Mouse (Mus musculus): ENCODE measurements around the gene Prrc2a.
A peak's percentile ranks its signal among the peaks of the same experiment; 100 is the strongest.

Gene Prrc2a

DNA sequence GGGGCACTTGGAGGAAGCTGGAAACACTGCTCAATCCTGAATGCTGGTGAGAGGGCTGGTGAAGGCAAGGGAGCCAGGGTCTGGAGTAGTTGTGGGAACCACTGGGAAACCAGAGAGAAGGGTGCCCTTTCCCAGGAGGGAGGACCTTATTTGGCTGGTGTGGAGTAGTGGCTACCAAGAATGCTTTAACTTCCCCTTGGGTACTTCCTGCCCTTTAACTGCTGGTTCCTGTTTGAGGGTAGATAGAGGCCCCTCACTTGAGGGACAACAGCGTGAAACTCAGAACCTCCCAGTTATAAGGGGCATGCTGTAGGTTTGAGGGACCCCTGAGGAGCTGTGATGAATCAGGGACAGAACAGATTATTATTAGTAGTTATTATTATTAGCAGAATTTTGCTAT lies 24.5 kb upstream of the Prrc2a start:
- no peak for DNase-seq

DNA sequence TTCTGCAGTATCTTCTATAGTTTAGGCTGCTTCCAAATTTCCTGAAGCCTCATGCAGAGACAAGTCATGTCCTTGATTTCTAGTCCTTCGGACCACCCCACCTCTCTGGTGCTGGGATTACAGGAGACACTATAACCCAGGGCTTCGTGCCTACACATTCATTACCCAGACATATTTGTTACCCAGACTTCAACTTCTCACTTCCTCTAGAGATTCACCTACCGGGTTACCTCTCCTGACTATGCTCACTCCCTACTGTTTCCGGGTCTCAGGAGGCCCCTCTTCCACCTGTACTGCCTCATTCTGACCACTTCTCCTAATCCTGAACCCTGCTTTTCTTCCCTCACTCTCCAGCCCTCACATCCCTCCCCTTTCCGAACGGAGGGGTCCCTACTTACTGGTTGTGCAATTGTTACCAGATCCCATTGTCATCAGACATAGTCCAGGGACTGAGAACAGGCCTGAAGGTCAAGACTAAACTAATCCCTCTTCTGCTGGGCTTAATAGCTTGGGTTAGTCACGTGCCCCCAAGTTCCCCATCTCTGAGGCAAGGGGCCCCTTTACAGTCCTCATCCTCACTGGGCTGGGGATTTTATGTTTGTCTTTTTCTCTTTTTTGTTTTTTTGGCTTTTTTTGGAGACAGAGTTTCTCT lies 23.4 kb upstream of the Prrc2a start, which contains the start of gene Lst1:
Lst1 (minus strand) TSS at position 481 of the 652 bp plus-strand sequence.
- DNase-seq, result no peak

DNA sequence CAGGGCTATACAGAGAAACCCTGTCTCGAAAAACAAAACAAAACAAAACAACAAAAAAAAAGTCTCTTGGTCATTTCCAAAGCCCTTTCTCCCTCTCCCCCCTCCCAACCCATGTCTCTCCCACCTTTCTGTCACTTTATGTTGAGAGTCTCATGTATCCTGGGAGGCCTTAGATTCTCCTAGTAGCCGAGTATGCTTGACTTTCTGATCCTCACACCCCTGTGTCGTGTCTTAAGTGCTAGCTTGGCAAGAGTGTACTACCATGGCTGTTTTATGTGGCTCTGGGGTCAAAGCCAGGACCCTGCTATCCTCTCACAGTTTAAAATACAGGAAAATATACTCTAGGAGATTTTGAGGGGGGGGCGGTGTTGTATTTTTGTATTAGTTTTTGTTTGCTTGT lies 22.6 kb upstream of the Prrc2a start:
- DNase-seq, result no peak

DNA sequence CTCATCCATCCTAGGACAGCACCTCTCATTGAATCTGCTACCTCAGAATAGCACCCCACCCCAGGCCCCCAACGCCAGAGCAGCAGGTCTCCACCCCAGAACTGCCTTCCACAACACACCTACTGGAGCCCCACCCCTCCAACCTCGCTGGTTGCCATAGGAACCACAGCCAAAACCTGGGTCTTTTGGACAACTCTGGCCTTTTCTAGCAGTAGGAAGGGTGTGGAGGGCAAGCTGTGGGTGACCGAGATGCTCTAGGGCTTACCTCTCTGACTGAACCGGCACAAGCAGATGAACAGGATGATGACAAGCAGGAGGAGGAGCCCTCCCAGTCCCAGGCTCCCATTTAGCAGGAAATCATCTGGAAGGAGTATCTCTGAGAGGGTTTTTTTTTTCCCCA lies 22.0 kb upstream of the Prrc2a start:
- DNase-seq, result no peak

DNA sequence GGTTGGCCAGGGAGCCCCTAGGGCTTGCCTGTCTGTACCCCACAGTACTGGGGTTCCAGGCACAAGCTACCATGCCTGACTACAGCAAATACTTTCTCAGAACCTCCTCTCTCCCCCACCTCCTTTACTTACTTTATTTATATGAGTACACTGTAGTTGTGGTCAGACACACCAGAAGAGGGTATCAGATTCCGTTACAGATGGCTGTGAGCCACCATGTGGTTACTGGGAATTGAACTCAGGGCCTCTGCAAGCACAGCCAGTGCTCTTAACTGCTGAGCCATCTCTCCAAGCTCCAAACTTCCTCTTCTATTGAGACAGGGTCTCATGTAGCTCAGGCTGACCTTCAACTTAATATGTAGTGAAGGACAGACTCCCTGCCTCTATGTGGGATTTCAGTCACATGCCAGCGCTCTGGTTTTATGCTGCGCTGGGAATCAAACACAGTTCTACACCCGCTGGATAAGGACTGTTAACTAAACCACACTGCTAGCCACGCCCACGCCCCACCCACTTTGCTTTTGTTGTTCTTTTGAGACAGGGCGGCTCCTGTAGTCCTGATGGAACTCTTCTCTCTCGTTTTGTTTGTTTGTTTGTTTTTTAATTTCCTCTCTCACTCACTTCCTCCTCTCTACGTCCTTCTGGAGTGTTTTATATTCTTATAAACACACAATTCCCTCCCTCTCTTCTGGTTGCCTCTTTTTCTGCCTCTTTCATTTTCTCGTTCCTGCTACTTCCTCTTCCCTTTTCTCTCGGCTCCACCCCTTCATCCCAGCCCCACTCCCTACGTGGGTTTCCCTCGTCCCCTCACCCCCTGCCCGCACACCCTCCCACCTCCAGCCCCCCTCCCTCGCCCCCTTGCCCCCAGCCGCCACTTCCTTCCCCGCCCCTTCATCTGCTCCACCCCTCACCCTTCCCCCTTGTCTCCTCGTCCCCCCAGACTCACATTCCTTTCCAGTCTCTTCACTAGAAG lies 21.2 kb upstream of the Prrc2a start:
- no peak for DNase-seq

DNA sequence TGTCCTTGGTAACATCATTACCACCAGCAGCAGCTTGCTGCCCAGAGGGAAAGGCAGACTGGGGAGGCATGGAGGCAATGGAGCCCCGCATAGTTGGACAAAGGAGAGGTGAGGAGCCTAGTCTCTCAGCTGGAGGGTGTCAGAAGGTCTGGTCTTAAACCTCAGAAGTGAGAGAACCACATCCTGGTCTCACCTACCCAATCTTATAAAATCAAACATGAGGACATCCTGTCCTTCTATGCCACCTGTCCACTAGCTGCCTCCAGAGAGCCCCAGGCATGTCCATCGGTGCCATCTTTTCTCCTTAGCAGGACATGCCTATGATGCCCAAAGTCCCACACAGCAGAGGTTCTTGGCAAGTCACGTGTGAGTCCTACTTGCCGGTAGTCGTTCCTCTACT lies 15.4 kb upstream of the Prrc2a start:
- DNase-seq, result no peak

DNA sequence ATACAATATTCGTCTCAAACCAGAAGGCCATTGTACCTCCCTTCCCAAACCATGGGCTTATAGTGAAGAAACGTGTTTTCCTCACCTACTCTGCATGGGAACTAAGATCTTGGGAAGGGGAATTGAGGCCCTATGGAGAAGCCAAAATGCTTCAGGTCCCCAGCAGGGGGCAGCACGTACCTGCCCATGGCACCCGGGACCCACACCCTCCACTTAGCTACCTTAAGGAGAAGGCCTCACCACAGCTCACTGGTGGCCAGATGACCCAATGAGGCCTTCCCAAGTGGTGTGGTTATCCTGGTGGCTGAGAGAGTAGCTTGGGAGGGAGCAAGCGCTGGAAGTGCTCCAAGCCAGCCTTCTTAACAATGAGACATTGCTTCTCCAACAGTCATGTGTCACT lies 13.8 kb upstream of the Prrc2a start:
- peak; percentile 45 to 68 for DNase-seq

DNA sequence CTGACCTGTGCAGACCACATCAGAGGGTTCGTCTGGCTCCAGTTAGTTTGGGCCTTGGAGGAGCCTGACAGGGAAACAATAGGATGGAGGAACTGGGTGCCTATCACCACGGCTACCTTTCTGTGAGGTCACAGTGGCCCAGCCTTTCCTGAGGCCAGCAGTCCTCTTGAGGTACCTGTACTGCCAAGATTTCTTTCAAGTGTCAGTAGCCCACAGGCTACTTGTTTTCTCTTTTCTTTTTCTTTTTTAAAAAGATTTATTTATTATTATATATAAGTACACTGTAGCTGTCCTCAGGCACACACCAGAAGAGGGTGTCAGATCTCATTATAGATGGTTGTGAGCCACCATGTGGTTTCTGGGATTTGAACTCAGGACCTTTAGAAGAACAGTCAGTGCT lies 11.3 kb upstream of the Prrc2a start, which contains the start of gene Aif1:
Aif1 (minus strand) TSS at position 101 of the 400 bp plus-strand sequence.
- no peak for DNase-seq

DNA sequence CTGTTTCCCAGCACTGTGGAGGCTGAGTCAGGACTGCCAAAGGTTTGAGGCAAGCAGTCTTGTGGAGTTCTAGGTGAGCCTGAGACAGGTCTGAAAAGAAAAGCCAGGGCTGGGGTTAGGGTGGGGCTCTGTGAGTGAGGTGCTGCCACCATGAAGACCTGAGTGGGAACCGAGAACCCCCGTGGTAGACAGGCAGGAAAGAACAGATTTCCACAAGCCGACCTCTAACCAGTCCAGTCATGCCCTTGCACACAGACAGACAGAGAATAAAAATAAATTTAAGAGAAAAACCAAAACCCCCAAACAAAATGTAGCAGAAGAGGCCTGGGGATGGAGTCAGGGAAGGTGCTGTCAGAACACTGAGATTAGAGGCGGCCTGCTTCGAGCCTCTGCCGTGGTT lies 10.7 kb upstream of the Prrc2a start:
- DNase-seq, result no peak

DNA sequence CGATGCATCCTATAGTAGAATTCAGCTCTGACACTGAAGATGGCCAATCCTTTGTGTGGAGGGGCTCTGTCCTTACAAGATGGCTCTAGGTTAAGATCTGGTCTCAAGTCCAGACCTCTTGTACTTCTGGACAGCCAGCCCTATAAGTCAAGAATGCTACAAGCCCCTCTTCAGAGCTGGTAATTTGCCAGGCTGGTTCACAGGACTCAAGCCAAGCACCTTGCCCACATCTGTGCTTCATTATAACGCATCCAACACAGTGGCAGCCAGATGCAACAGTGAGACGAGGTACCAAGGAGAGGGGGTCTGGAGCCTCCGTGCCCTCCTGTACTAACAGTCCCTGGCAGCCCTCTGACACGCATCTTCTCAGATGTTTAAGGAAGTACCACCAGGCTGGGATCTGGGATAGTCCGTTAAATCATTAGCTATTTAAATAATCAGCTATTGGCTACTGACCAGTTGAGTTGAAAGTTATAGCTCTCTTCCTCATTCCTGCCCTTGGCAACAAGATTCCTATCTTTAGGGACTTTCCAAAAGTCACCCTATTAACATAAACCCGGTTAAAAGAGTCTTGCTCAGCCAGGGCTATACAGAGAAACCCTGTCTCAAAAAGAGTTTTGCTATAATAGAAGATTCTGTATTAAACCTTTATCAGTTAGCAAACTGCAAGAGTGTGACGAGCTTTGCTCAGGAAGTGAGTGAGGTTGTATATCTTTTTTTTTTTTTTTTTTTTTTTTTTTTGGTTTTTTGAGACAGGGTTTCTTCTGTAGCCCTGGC lies 9.7 kb upstream of the Prrc2a start:
- no peak for DNase-seq

DNA sequence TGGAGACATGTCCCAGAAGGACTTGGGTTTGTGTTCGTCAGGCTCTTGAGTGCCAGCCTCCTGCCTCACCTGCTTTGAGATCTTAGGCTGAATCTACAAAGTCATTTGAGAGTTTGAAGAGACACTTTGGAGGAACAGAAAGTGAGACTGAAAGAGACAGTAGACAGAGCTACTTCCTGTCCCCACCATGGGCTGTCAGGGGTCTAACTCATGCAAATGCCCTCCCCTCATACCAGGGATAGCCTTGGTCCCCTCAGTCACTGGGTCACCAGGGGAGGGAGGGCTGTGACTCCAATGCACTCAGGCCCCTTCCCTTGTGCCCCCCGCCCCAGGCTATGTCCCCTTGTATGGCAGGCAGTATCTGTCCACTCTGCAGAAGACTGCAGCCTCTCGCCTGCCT lies 8.6 kb upstream of the Prrc2a start:
- no peak for DNase-seq

DNA sequence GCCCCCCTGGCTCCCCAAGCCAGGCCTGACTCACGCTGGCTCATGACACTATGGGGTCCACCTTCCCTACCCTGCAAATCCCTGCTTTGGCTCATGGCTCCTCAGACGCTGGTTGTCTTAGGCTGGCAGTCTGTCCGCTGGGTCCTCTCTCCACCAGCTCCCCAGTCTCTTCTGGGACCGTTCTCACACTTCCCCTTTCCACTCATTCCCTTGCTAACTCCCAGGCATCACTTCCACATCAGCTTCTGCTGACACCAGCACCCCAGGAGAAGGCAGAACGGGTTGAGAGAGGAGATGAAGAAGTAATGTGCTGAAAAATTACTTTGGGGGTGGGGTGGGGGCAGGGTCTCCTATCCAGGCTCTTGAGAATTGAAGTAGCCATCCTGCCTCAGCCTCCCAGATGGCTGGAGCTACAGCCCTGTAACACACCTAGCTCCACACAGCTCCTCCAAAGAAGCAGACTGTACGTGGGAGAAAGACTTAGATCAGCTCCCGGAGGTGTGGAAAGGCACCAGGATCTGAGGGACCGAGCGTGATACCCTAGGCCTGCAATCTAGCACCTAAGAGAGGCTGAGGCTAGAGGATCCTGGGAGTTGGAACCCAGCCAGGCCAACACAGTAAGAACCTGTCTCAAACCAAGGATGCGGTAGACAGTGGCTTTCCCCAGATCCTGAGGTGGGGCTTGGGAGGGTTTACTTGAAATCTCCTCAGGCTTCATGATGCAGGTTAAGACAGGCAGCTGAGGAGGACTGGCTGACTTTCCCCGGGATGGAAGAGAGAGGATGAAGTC lies 7.9 kb upstream of the Prrc2a start:
- DNase-seq, result no peak

DNA sequence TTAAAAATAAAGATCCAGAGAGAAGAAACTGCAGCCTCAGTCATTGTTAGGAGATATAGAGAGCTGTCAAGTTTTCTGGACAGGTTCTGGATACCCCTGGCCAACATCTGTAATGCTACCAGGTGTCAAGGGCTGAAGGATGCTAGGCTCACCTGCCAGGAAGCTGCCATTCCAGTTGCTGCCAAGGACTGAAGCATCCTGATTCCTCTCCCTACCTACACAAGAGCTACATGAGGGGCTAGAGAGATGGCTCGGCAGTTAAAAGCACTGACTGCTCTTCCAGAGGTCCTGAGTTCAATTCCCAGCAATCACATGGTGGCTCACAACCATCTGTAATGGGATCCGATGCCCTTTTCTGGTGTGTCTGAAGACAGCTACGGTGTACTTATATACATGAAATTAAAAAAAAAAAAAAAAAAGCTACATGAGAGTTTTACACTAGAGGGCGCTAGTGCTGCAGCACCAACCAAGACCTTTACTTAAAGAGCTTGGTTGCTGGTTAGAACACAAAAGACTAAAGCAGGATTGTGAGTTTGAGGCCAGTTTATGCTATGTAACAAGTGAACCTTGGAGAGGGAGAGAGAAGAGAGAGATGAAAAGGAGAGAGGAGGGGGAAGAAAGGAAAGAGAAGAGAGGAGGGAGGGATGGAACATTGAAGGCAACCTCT lies 4.0 kb upstream of the Prrc2a start:
- DNase-seq, result peak; percentile 47 to 48

DNA sequence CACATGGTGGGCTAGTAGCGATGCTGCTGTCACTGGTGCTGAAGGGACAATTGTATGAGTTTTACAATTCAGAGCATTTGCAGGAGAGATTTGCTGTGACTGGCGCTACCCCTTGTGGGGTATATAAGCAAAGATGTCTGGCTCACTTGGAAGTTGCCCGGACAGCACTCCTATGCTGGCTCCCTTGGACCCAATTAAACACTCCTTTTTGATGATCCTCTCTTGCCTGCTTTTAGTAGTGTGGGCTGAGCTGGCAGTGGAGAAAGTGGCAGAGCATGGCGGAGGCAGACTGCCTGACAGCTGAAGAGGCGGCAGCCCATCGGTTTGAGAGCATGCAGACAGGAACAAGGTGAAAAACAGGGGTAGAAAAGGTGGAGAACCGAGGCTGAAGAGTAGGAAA lies 3.1 kb upstream of the Prrc2a start:
- DNase-seq, result no peak

DNA sequence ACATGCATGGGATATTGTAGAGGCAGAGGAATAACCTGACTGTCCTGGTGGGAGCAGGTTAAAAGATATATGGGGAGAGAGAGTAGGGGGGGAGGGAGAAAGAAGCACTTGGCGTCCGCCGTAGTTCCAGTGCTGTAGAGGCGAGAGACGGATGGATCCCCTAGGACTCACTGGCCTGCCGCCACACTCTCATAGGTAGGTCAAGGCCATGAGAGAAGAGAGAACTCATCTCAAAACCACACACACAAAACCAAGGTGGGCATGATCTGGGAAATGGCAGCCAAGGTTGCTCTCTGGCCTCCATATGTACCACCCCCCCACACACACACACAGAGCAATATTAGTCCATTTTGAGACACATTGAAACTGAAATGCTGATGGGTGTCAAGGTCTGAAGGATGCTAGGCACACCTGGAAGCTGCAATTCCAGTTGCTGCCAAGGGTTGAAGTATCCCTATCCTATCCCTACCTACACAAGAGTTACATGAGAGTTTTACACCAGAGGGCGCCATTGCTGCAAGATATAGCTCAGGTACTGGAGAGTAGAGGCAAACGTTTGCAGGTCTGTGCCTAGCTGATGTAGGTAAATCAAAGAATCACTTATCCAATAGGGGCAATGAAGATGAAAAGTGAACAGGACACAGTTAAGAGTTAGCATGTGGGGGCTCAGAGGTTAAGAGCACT lies 1.8 kb upstream of the Prrc2a start:
- DNase-seq, result peak; percentile 83 to 87

DNA sequence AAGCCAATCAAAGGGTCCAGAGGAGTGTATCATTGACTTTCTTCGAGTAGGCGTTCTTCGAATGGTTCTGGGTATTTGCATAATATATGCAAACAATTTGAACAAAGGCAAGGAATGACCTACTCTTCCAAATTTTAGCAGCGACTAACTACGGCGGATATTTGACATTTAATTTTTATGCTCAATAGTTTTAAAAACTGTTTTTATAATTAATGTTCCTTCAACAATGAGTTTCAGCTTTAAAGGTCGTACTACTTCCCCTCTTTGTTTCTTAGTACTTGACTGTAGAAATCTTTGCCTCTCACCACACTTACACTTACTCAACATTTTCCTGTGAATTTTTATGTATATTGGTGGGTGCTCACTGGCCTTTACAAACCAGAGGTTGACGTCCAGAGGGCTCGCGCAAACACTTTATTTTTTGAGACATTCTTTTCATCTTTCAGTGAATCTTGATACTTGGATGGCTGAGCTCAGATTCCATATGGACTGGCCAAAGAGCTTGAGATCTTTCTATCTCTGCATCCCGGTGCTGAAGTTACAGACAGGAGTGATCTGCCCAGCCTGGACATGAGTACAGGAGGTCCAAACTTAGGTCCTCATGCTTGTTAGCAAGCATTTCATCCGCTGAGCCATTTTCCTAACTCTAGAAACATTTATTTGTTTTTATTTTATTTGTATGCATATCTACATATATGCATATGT lies 906 bp upstream of the Prrc2a start:
- no peak for DNase-seq

DNA sequence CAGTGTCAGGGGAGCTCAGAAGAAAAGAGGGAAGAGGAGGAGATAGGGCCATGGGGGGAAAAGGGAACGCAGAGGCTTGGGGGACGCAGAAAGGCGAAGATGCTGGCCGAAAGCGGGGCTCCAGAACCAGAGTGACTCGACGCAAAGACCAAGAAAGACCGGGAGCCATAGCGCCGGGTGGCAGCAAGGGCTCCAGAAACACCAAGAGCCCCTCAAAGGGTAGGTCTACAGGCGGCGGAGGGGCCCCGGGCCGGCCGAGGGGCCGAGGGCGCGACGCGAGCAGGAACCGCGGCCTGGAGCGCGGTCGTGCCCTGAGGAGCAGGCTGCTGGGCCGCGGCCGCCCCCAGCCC lies 504 bp downstream of the Prrc2a start:
- no peak for DNase-seq

DNA sequence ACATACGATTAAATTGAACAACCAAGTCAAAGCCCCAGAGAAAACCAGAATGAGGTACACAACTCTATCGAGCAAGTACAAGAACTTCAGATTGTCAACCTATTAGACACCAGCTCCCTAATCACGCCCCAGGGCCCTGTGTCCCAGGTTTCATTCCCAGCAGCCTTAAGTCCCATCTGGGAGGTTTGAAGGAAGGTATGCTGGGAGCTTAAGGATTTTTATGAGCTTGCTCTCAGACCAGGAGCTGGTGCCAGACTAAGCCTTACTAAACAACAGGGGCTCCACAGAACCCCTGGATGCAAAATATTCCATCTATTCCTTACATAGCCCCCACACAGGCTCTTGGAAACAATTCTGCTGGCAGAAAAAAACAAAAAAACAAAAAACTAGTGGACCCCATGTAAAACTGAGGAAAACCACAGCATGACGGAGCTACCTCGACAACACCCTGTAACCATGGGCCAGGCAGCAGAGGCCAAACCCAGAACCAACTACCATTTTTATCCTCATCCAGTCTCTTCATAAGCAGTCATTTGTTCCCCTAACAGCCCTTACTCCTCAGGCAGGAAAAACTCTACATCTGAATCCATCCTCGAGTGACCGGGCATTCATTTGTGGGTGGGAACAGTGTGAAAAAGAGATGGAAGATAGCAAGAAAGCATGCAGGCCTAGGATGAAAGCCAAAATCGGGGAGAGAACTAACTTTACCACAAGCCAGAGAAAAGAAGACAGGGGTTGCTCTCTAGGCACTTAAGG lies 1.2 kb downstream of the Prrc2a start:
- no peak for DNase-seq

DNA sequence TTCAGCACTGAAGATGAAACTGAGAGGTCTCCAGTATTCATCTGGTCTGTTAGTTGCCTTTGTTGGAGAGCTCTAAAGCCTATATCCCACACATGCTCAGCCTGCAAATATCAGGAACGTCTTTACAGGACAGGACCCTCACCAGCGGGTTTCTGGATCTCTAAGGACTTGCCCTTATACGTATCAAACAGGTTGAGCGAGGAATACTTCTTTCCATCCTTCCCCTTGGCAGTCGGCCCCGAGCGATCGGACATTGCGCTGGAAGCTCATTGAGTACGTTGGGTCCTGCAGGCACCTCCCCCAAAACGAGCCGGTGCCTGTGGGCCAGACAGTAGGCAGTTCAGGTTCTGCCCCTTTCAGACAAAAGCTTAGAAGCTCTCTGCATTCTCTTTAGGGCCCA lies 2.0 kb downstream of the Prrc2a start:
- peak; percentile 51 to 62 for DNase-seq

DNA sequence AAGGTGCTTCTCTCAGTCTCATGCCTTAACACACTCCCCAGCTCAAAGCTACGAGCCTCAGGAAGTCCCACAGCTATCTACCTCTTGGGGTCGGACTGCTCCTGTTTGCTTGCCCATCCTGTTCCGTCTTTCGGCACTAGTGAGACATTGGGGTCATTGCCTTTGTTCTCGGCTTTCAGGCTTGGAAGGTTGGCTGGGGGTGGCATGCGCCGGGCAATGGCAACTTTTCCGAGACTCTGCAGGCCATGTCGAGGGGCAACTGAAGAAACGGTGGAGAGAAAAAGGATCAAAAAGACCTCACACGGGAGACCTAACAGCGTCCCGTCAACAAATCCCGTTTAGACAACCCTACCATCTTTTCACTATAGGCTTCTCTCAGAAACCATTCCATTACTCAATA lies 2.6 kb downstream of the Prrc2a start:
- no peak for DNase-seq
